Mouse (Mus musculus): ENCODE results near the gene Ccne1. TPM values are rescaled to one million over a fixed set of nuclear protein-coding genes. Genes with fewer than 3 reads are reported as not detected.

Ccne1 gene
- 19.4 and 20.4 TPM in 2 replicates for polyA plus RNA-seq (2015; fragmentation: Nextera tagmentation; extraction: Ambion mirVana)

DNA sequence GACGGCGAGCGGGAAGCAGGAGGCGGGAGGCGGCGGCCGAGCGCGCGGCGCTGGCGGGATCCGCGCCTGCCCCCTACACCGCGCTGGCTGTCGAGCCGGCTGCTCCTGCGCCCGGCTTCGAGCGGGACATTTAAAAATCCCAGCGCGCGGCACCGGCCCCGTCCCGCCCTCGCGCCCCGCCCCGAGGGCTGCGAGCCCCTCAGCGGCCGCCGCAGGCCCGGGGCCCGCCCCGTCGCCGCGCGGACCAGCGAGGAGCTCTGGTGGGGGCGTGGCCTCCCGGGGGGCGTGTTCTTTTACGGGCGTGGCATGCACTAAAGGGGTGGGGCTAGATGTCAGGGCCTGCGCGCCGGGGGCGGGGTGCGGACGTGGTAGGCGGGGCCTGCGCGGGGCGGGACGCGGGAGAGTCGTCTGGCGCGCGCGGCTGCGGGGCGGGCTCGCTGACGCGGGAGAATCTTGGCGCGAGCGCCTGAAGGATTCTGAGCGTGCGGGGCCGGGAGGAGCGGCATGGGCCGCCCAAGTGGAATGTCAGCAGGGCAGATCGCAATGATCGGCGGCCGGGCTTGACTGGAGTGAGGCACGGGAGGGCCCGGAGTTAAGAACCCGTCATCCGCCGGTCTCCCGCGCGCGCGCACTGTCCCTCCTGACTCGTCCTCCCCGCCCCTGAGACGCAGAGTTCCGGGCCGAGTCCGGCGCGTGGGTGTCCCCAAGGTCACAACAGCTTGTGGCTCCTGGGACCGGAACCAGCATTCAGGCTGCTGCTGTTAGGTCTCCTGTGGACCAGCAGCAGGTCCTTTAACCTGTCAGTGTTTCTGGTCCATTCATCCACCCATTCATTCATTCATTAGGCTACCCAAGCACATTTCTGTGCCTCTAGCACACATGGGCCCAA is at the start of gene Ccne1:
Gene Ccne1 (minus strand): TSS at position 164 of the 889 bp plus-strand sequence.
- Histone ChIP-seq H3K4me2 (peak within 1 kb of the TSS; percentile 97), H3K9ac (peak within 1 kb of the TSS; percentile 79), H3K27me3 (no peaks in the 10 kb centered on the region), H3K4me3 (peak within 1 kb of the TSS; percentile 86), H3K27ac (replicated peaks) (0 out of 2 replicates have a peak within 1 kb of the TSS, but pooled peaks have one; percentile 21), H3K4me1 (replicated peaks) (peaks cover 13% of the 10 kb centered on the region), H3K9me3 (no peaks in the 10 kb centered on the region), H3K36me3 (no peaks in the 10 kb centered on the region)
- peak; percentile 94 for ATAC-seq (ENCODE audit: low FRiP score, low read depth)
- under 1% methylated on average over 78 of the region's 102 CpGs for WGBS

DNA sequence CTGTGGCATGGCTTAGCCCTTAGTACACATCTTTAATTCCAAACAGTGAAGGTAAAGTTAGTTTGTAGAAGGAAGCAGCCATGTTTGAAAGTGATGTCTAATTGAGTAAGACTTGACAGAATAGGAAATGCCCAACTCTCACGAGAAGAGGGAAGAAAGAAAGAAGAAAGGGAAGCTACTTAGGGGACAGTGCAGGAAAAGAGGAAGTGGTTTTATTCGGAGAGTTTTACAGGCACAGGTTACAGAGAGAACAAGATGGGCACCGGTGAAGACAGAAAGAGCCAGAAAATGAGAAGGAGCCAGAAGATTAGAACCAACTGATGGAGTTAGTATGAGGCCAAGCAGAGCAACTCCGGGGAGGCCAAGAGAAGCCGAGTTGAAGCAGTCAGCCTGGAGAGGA is 48.5 kb upstream of the Ccne1 start:
- H3K27me3 ChIP-seq = no peaks in the 10 kb centered on the region
- H3K9me3 ChIP-seq = no peaks in the 10 kb centered on the region
- no peak overlapping the region for H3K9ac ChIP-seq
- ATAC-seq (ENCODE audit: low FRiP score, low read depth) = no peak
- H3K4me1 ChIP-seq (replicated peaks) = no peaks in the 10 kb centered on the region
- WGBS = 91% methylated on average over 5 of the region's 5 CpGs
- no peaks in the 10 kb centered on the region for H3K36me3 ChIP-seq
- no peak overlapping the region for H3K4me2 ChIP-seq
- H3K4me3 ChIP-seq = no peak overlapping the region
- H3K27ac ChIP-seq (replicated peaks) = no peak overlapping the region

- Histone ChIP-seq H3K36me3 (no peaks in the 10 kb centered on the region), H3K9ac (no peak overlapping the region), H3K4me3 (no peak overlapping the region), H3K4me1 (replicated peaks) (no peaks in the 10 kb centered on the region), H3K27ac (replicated peaks) (no peak overlapping the region), H3K27me3 (no peaks in the 10 kb centered on the region), H3K9me3 (no peaks in the 10 kb centered on the region), H3K4me2 (no peak overlapping the region)
- ATAC-seq (ENCODE audit: low FRiP score, low read depth) = no peak
- 82% methylated on average over 3 of the region's 3 CpGs for WGBS
These were observed 45.2 kb upstream of the Ccne1 start for GRCm38 (mm10) chr7:38152571-38152970.

DNA sequence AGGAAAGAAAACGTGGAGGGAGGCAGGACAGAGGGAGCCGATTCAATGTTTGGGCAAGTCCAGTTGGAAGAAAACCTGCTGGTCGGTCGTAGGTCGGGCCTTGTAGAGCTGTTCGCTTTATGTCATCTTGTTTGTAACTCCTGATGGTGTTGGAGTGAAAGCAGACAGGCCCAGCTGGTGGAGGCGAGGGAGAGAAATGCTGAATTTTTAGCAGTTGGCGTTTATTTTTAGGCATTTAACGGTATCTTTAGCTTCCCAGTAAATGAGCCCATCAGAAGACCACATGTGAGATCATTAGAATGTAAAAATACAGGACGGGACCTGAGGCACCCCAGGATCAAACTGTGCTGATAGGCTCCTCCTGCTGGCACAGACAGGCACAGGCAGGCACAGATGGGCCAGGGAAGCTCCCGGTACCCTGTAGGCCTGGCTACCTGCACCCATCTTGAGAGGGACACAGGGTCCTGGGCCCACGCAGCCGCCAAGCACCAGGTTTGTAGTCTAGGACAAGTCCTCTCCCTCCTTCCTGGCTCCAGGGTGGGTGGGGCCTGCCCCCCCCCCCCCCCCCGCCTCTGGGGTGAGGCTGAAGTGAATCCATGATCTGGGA is 44.5 kb upstream of the Ccne1 start:
- peak; percentile 51; the same call in 1 of the 2 replicates for ATAC-seq (ENCODE audit: low FRiP score, low read depth)
- H3K36me3 ChIP-seq = no peaks in the 10 kb centered on the region
- no peak overlapping the region for H3K9ac ChIP-seq
- 73% methylated on average over 14 of the region's 14 CpGs for WGBS
- no peak overlapping the region for H3K27ac ChIP-seq (replicated peaks)
- no peak overlapping the region for H3K4me3 ChIP-seq
- no peaks in the 10 kb centered on the region for H3K9me3 ChIP-seq
- H3K4me2 ChIP-seq = no peak overlapping the region
- H3K4me1 ChIP-seq (replicated peaks) = no peaks in the 10 kb centered on the region
- no peaks in the 10 kb centered on the region for H3K27me3 ChIP-seq

DNA sequence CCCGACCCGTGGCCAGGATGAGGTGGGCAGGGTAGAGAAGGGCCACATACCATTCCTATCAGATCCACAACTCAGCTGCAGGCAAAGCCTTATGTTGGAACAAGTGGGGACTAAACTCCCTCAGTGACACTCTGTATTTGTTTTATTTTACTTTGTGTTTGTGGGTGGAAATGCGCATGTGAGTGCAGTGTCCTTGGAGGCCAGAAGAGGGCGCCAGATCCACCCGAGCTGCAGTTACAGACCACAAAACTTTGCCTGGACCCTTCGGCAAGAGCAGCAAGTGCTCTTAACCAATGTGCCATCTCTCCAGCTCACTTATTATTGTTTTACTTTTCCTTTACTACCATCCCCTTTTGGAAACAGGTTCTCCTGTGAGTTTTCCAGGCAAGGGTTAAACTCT is 40.1 kb upstream of the Ccne1 start:
- Histone ChIP-seq H3K9me3 (no peaks in the 10 kb centered on the region), H3K4me1 (replicated peaks) (no peaks in the 10 kb centered on the region), H3K36me3 (no peaks in the 10 kb centered on the region), H3K4me2 (no peak overlapping the region), H3K4me3 (no peak overlapping the region), H3K27ac (replicated peaks) (no peak overlapping the region), H3K9ac (no peak overlapping the region), H3K27me3 (no peaks in the 10 kb centered on the region)
- no peak for ATAC-seq (ENCODE audit: low FRiP score, low read depth)
- WGBS = 90% methylated on average over 6 of the region's 6 CpGs

DNA sequence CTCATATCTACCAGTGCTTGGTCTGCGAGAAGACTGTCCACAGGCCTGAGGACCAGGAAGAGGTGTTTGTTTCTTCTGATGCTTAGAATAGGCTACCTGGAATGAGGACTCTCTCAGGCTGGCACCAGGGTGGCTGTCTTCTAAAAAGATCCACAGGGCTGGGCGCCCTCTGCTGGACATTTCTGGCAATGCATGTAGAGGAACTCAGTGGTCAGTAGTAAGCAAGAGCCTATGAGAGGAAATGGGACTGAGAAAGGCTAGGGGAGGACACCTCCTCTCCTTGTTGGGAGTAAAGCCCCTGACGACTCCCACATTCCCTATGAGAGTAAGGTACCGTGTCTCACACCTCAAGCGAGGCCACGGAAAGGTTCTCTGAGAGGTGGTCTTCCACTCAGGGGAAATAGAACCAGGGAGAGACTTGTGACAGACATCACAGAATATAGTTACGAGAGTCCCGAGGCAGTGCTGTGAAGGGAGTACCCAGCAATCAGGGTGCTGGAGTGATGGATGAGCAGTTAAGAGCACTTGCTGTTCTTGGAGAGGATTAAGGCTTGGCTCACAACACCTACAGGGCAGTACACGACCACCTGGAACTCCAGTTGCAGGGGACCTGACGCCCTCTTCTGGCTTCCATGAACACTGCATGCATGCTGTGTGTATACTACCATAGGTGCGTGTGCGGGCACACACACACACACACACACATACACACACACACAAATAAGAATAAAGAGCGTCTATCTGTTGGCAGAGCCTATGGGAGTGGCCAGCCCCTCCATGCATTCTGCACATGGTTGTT is 34.6 kb upstream of the Ccne1 start:
- H3K27ac ChIP-seq (replicated peaks) = no peak overlapping the region
- no peaks in the 10 kb centered on the region for H3K36me3 ChIP-seq
- no peak overlapping the region for H3K9ac ChIP-seq
- H3K4me3 ChIP-seq = no peak overlapping the region
- no peaks in the 10 kb centered on the region for H3K9me3 ChIP-seq
- ATAC-seq (ENCODE audit: low FRiP score, low read depth) = peak; percentile 75
- H3K4me2 ChIP-seq = no peak overlapping the region
- 66% methylated on average over 13 of the region's 13 CpGs for WGBS
- H3K27me3 ChIP-seq = no peaks in the 10 kb centered on the region
- H3K4me1 ChIP-seq (replicated peaks) = no peaks in the 10 kb centered on the region

- no peak for ATAC-seq (ENCODE audit: low FRiP score, low read depth)
- Histone ChIP-seq H3K4me3 (no peak overlapping the region), H3K27me3 (no peaks in the 10 kb centered on the region), H3K4me2 (no peak overlapping the region), H3K27ac (replicated peaks) (no peak overlapping the region), H3K4me1 (replicated peaks) (no peaks in the 10 kb centered on the region), H3K36me3 (no peaks in the 10 kb centered on the region), H3K9ac (no peak overlapping the region), H3K9me3 (no peaks in the 10 kb centered on the region)
- WGBS = 60% methylated on average over 9 of the region's 9 CpGs
These were observed 33.0 kb upstream of the Ccne1 start for GRCm38 (mm10) chr7:38140324-38140723.

- H3K27me3 ChIP-seq = no peaks in the 10 kb centered on the region
- H3K9ac ChIP-seq = no peak overlapping the region
- WGBS = 89% methylated on average over 5 of the region's 5 CpGs
- H3K27ac ChIP-seq (replicated peaks) = no peak overlapping the region
- no peak overlapping the region for H3K4me2 ChIP-seq
- peaks cover 8% of the 10 kb centered on the region; the same call in 1 of the 2 replicates for H3K4me1 ChIP-seq (replicated peaks)
- no peak for ATAC-seq (ENCODE audit: low FRiP score, low read depth)
- no peak overlapping the region for H3K4me3 ChIP-seq
- no peaks in the 10 kb centered on the region for H3K36me3 ChIP-seq
- no peaks in the 10 kb centered on the region for H3K9me3 ChIP-seq
These were observed 27.1 kb upstream of the Ccne1 start for GRCm38 (mm10) chr7:38134471-38134870.

GRCm38 (mm10) chr7:38131186-38131585 is 23.9 kb upstream of the Ccne1 start:
- 27% methylated on average over 5 of the region's 5 CpGs for WGBS
- H3K4me1 ChIP-seq (replicated peaks) = peaks cover 9% of the 10 kb centered on the region; the same call in 1 of the 2 replicates
- H3K27me3 ChIP-seq = no peaks in the 10 kb centered on the region
- H3K9ac ChIP-seq = no peak overlapping the region
- peak; percentile 53; the same call in 1 of the 2 replicates for ATAC-seq (ENCODE audit: low FRiP score, low read depth)
- no peaks in the 10 kb centered on the region for H3K9me3 ChIP-seq
- no peak overlapping the region for H3K4me2 ChIP-seq
- H3K4me3 ChIP-seq = no peak overlapping the region
- H3K36me3 ChIP-seq = no peaks in the 10 kb centered on the region
- no peak overlapping the region for H3K27ac ChIP-seq (replicated peaks)

GRCm38 (mm10) chr7:38129986-38130729 is 22.8 kb upstream of the Ccne1 start:
- no peaks in the 10 kb centered on the region for H3K36me3 ChIP-seq
- 0 out of 2 replicates have a peak, but pooled peaks have one; percentile 37 for ATAC-seq (ENCODE audit: low FRiP score, low read depth)
- H3K4me3 ChIP-seq = no peak overlapping the region
- 47% methylated on average over 26 of the region's 26 CpGs for WGBS
- no peak overlapping the region for H3K9ac ChIP-seq
- H3K4me1 ChIP-seq (replicated peaks) = peaks cover 9% of the 10 kb centered on the region; the same call in 1 of the 2 replicates
- no peaks in the 10 kb centered on the region for H3K9me3 ChIP-seq
- no peaks in the 10 kb centered on the region for H3K27me3 ChIP-seq
- no peak overlapping the region for H3K4me2 ChIP-seq
- H3K27ac ChIP-seq (replicated peaks) = no peak overlapping the region

GRCm38 (mm10) chr7:38129491-38129890 is 22.2 kb upstream of the Ccne1 start:
- H3K4me1 ChIP-seq (replicated peaks) = peaks cover 9% of the 10 kb centered on the region; the same call in 1 of the 2 replicates
- ATAC-seq (ENCODE audit: low FRiP score, low read depth) = no peak
- no peak overlapping the region for H3K4me2 ChIP-seq
- no peaks in the 10 kb centered on the region for H3K27me3 ChIP-seq
- no peaks in the 10 kb centered on the region for H3K36me3 ChIP-seq
- no peak overlapping the region for H3K9ac ChIP-seq
- WGBS = 80% methylated on average over 6 of the region's 6 CpGs
- H3K4me3 ChIP-seq = no peak overlapping the region
- no peaks in the 10 kb centered on the region for H3K9me3 ChIP-seq
- no peak overlapping the region for H3K27ac ChIP-seq (replicated peaks)
